Mouse (Mus musculus) cerebellum, adult 2 months (tissue): ENCODE measurements at regions not wholly inside any gene's neighbourhood (a gene's known extent, or its start where the extent isn't known, plus 50 kb on each side); places are given as distances from the start of the nearest gene placed in this dataset.

Experiments
- DNase-seq, 2 experiments: peaks; one replicate each; pipeline ENCODE4 v3.0.0; 2021
- H3K27ac ChIP-seq: fragments of 200-500 bp; 2 replicates; pipeline ENCODE4 v1.5.1; 2012; ENCODE audit warnings: low read length, control low read depth, inconsistent platforms; ENCODE audit not compliant: insufficient read depth
- H3K27me3 ChIP-seq: fragments of 200-500 bp; 2 replicates; pipeline ENCODE4 v1.6.1; 2012; ENCODE audit warnings: inconsistent platforms, mild to moderate bottlenecking, low read length, moderate library complexity; ENCODE audit not compliant: control insufficient read depth, insufficient read depth
- H3K4me1 ChIP-seq: fragments of 200-500 bp; 2 replicates; pipeline ENCODE4 v1.6.1; 2011; ENCODE audit warnings: low read length; ENCODE audit not compliant: control insufficient read depth, insufficient read depth
- H3K4me3 ChIP-seq: fragments of 200-500 bp; replicated peaks from 2 replicates; pipeline ENCODE3; 2011; ENCODE audit warnings: mild to moderate bottlenecking, low read depth, low read length, control low read depth; ENCODE audit not compliant: insufficient read depth
- CTCF ChIP-seq: fragments of 200-500 bp; IDR thresholded peaks from 2 replicates; pipeline ENCODE4 v1.5.1; 2011; ENCODE audit warnings: low read depth, mild to moderate bottlenecking, control low read depth, low read length, moderate library complexity, borderline replicate concordance; ENCODE audit not compliant: insufficient read depth
- POLR2A ChIP-seq: fragments of 200-500 bp; IDR thresholded peaks from 2 replicates; pipeline ENCODE4 v1.6.1; 2011; ENCODE audit warnings: low read length, control low read depth, borderline replicate concordance; ENCODE audit not compliant: insufficient read depth
- WGBS: fragments of 180-500 bp; shearing (Covaris S2); methylation state at CpG from one replicate; pipeline ENCODE4 v1.1.7; 2018; 5-methylcytosine and 5-hydroxymethylcytosine counted together

GRCm38 (mm10) chr4:32139586-32139985 lies 99.0 kb upstream of the Bach2 start:
- no peaks in the 10 kb centered on the region for H3K4me1 ChIP-seq
- DNase-seq: no peak
- H3K27me3 ChIP-seq: no peaks in the 10 kb centered on the region
- H3K4me3 ChIP-seq: no peak overlapping the region
- TF ChIP-seq CTCF (no peak), POLR2A (no peak)
- WGBS: 93% methylated on average over 6 of the region's 6 CpGs
- H3K27ac ChIP-seq: no peak overlapping the region

- no peak overlapping the region for H3K27ac ChIP-seq
- 71% methylated on average over 2 of the region's 2 CpGs for WGBS
- no peaks in the 10 kb centered on the region for H3K27me3 ChIP-seq
- no peaks in the 10 kb centered on the region for H3K4me1 ChIP-seq
- no peak overlapping the region for H3K4me3 ChIP-seq
- TF ChIP-seq CTCF (no peak), POLR2A (no peak)
- DNase-seq: no peak
These were observed 98.5 kb upstream of the Bach2 start for GRCm38 (mm10) chr4:32140068-32140467.

- Histone ChIP-seq H3K4me1 (no peaks in the 10 kb centered on the region), H3K4me3 (no peak overlapping the region), H3K27me3 (no peaks in the 10 kb centered on the region), H3K27ac (no peak overlapping the region)
- no peak for DNase-seq
- TF ChIP-seq CTCF (no peak), POLR2A (no peak)
- WGBS: 74% methylated on average over 4 of the region's 4 CpGs
These were observed 96.4 kb upstream of the Bach2 start for GRCm38 (mm10) chr4:32142198-32142597.

- no peak for DNase-seq
- H3K4me1 ChIP-seq: no peaks in the 10 kb centered on the region
- 36% methylated on average over 1 of the region's 1 CpGs for WGBS
- H3K4me3 ChIP-seq: no peak overlapping the region
- H3K27me3 ChIP-seq: no peaks in the 10 kb centered on the region
- H3K27ac ChIP-seq: no peak overlapping the region
- TF ChIP-seq POLR2A (no peak), CTCF (no peak)
These were observed 91.5 kb upstream of the Bach2 start for GRCm38 (mm10) chr4:32147146-32147545.

GRCm38 (mm10) chr4:32148597-32148996 lies 90.0 kb upstream of the Bach2 start:
- Histone ChIP-seq H3K27ac (no peak overlapping the region), H3K4me1 (no peaks in the 10 kb centered on the region), H3K27me3 (no peaks in the 10 kb centered on the region), H3K4me3 (no peak overlapping the region)
- TF ChIP-seq POLR2A (no peak), CTCF (no peak)
- DNase-seq: no peak
- WGBS: 93% methylated on average over 2 of the region's 2 CpGs

- no peak for DNase-seq
- TF ChIP-seq CTCF: no peak
- TF ChIP-seq POLR2A: no peak
- Histone ChIP-seq H3K27me3 (no peaks in the 10 kb centered on the region), H3K4me3 (no peak overlapping the region), H3K4me1 (no peaks in the 10 kb centered on the region), H3K27ac (no peak overlapping the region)
- 80% methylated on average over 7 of the region's 7 CpGs for WGBS
These were observed 89.4 kb upstream of the Bach2 start for GRCm38 (mm10) chr4:32149171-32149570.

GRCm38 (mm10) chr4:32153356-32153755 lies 85.2 kb upstream of the Bach2 start:
- 76% methylated on average over 4 of the region's 4 CpGs for WGBS
- peak; percentile 24 to 33 for DNase-seq
- H3K27ac ChIP-seq: no peak overlapping the region
- H3K4me1 ChIP-seq: no peaks in the 10 kb centered on the region
- H3K4me3 ChIP-seq: no peak overlapping the region
- TF ChIP-seq POLR2A: no peak
- TF ChIP-seq CTCF: peak; percentile 79
- no peaks in the 10 kb centered on the region for H3K27me3 ChIP-seq

- no peaks in the 10 kb centered on the region for H3K27me3 ChIP-seq
- TF ChIP-seq POLR2A (no peak), CTCF (no peak)
- DNase-seq: no peak
- WGBS: 60% methylated on average over 8 of the region's 8 CpGs
- H3K4me1 ChIP-seq: no peaks in the 10 kb centered on the region
- no peak overlapping the region for H3K27ac ChIP-seq
- no peak overlapping the region for H3K4me3 ChIP-seq
These were observed 81.6 kb upstream of the Bach2 start for GRCm38 (mm10) chr4:32156965-32157364.
